Mouse (Mus musculus) frontal cortex, postnatal 36 days (tissue): ENCODE measurements around the gene Wnt11.

Experiments
- DNase-seq, 2 experiments: peaks; one replicate each; pipeline ENCODE4 v3.0.0; 2022; ENCODE audit warnings: low spot score in 2 of 2

Wnt11 gene

GRCm38 (mm10) chr7:98867053-98867793, 32.3 kb downstream of the Wnt11 start:
- DNase-seq, result no peak

- no peak for DNase-seq
Measured at GRCm38 (mm10) chr7:98867794-98868150, 32.9 kb downstream of the Wnt11 start.

GRCm38 (mm10) chr7:98869070-98869469, 34.2 kb downstream of the Wnt11 start:
- DNase-seq, result no peak

- DNase-seq, result no peak
Measured at GRCm38 (mm10) chr7:98870791-98871190, 35.9 kb downstream of the Wnt11 start.

- no peak for DNase-seq
Measured at GRCm38 (mm10) chr7:98871882-98872281, 37.0 kb downstream of the Wnt11 start.

GRCm38 (mm10) chr7:98873316-98873715, 38.4 kb downstream of the Wnt11 start:
- no peak for DNase-seq

- DNase-seq, result no peak
Measured at GRCm38 (mm10) chr7:98874411-98874951, 39.6 kb downstream of the Wnt11 start.

GRCm38 (mm10) chr7:98875390-98875990, 40.6 kb downstream of the Wnt11 start:
- no peak for DNase-seq

GRCm38 (mm10) chr7:98876119-98876518, 41.2 kb downstream of the Wnt11 start:
- DNase-seq, result no peak

GRCm38 (mm10) chr7:98879176-98879575, 44.3 kb downstream of the Wnt11 start:
- DNase-seq, result no peak

GRCm38 (mm10) chr7:98881887-98882286, 47.0 kb downstream of the Wnt11 start:
- no peak for DNase-seq

- DNase-seq, result no peak
Measured at GRCm38 (mm10) chr7:98887811-98888261, 52.9 kb downstream of the Wnt11 start.

GRCm38 (mm10) chr7:98888810-98889209, 53.9 kb downstream of the Wnt11 start:
- no peak for DNase-seq

GRCm38 (mm10) chr7:98889211-98889610, 54.3 kb downstream of the Wnt11 start:
- DNase-seq, result no peak

- no peak for DNase-seq
Measured at GRCm38 (mm10) chr7:98893144-98893543, 58.2 kb downstream of the Wnt11 start.

GRCm38 (mm10) chr7:98894305-98894704, 59.4 kb downstream of the Wnt11 start:
- DNase-seq, result no peak

GRCm38 (mm10) chr7:98894768-98895167, 59.9 kb downstream of the Wnt11 start:
- DNase-seq, result no peak

GRCm38 (mm10) chr7:98895501-98896095, 60.7 kb downstream of the Wnt11 start:
- DNase-seq, result no peak

- DNase-seq, result peak; percentile 38 to 44
Measured at GRCm38 (mm10) chr7:98897323-98897722, 62.4 kb downstream of the Wnt11 start.

- DNase-seq, result no peak
Measured at GRCm38 (mm10) chr7:98899815-98900214, 64.9 kb downstream of the Wnt11 start.

GRCm38 (mm10) chr7:98901120-98901519, 66.2 kb downstream of the Wnt11 start:
- no peak for DNase-seq

- DNase-seq, result no peak
Measured at GRCm38 (mm10) chr7:98903884-98904283, 69.0 kb downstream of the Wnt11 start.
